Mouse (Mus musculus) ES-CJ7 (cell line): ENCODE measurements at regions not wholly inside any gene's neighbourhood (a gene's known extent, or its start where the extent isn't known, plus 50 kb on each side); places are given as distances from the start of the nearest gene placed in this dataset.

Experiments used
- DNase-seq: peaks from one replicate; pipeline ENCODE4 v3.0.0; 2011; ENCODE audit warnings: low read depth, low spot score

DNA sequence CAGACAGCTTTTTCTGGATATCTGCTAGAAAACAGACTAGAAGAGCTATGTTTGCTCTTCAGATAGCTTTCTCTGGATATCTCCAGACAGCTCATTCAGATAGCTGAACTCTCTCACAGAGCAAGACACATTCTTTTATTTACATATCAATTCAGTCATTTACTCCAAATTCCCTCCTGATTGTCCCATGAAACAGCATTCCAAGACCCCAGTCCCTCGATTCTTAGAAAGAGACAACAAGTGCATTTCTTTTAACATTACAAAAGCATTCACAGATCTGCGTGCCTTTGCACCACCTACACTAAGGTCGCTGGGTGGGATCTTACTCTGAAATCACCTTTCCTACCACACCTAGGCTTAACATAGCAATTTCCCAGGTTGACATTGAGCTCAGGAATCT, 1039.5 kb upstream of the Ddx18 start:
- DNase-seq: peak; percentile 91

DNA sequence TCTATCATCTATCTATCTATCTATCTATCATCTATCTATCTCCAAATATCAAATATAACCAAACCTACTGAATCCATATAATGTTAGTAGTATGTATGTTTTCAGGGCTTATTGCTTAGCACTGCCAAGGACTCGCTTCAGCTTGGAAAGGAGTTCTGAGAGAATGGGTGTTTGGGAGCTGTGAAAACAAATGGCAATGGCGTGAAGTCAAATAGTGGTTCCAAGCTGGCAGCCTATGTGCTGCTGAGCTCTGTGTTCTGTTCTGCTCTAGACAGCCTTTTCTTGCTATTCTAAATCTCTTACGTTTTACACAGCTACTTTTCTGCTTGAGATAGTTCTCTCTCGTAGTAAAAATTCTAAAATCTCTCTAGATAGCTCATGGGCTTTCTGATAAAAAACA, 1008.2 kb upstream of the Ddx18 start:
- DNase-seq: no peak

DNA sequence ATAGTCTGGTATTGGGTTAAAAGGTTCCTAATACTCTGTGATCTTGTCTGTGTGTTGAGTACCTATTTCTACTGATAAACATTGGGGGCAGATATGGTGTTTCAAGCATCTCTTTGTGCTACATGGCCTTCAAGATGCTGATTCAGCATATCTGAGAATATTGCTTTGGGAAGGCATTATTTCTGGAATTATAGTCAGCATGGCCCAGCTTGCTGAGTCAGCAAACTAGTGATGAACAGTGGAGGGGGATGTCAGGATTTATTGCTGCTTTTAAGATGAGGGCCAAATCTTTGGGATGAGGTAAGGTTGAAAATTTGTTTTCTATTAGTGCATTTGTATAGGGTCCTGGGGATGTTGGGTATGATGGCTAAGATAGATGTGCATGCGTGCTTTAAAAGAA, 983.8 kb upstream of the Ddx18 start:
- DNase-seq: no peak

DNA sequence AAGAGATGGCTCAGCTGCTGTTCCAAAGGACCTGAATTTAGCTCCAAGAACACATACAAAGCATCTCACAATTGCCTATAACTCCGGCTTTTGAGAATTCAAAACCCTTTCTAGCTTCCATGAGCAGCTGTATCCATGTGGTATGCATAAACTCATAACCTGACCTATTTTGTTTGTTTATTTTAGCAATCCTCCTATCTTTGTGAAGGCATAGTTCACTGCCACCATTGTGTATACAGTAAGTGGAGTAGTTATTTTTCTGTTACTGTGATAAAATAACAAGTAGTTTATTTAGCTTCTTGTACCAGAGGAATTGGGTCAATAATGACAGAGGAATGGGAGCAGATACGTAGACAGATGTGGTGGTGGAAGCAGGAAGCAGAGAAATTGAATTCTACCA, 941.8 kb upstream of the Ddx18 start:
- no peak for DNase-seq

DNA sequence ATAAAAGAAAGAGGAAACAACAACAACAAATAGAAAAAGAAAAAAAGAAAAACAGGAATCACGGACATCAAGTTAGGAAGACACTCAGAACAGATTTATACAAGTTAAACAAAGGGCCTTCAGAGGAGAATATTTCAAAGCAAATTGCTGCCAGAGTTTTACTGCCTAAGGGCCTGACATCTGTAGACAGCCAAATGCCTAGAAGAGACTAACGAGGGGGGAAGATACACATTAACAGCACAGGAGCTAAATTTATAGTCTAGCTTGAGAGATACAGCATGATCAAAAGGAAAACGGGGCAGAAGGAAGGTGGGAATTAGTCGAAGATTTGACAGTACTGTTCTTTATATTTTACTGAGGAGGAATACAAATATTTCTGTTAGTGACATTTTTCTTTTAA, 933.9 kb upstream of the Ddx18 start:
- no peak for DNase-seq

DNA sequence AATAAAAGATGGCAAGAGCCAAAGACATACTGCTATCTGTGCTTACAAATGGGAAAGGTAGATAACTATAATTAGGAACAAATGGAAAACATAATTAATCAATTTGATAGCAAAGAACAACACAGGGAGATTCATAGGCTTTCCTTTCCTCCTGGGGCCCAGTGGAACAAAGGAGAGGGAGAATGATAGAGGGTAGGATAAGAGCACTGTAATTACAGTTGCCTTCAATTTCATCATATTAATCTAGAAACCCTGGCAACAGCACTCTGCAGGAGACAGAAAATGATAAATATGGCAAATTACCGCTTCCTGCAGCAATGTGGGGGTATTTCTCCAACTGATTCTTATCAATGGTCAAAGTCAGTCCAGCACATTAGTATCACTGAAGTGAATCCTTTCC, 910.2 kb upstream of the Ddx18 start:
- no peak for DNase-seq

DNA sequence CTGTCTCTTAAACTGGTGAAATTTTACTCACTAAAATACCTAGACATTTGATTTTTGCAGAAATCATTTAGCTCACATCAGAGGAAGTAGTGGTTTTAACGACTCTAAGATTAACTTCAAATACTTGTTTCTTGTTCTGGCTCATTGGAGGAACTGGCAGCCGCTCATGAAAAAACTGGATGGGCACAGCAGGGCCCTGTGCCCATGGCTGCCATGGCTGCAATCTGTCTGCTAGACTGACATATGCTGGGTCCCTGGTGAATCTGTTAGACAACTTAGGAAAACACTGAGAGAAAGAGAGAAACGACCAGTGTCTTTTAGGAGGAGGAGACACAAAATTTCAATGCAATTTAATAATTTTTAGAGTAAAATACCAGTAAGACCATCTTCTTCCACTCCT, 896.1 kb upstream of the Ddx18 start:
- no peak for DNase-seq

DNA sequence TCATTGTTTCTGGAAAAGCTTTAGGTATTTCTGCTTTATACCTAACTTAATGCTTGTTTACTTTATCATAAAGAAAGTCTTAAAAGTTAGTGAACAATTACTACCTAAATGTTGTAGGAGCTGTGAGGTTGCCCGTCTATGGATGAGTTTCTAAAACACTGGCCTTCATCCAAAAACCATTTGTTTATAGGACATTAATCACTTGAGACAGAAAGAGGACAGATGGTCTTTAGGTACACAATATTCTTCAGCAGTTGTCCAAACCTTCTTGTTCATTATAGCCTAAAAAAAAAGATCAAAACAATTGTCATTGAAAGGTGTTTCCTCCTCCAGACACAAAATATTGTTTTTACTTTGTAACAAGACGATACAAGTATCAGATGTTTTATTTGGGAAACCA, 891.3 kb upstream of the Ddx18 start:
- DNase-seq: no peak

DNA sequence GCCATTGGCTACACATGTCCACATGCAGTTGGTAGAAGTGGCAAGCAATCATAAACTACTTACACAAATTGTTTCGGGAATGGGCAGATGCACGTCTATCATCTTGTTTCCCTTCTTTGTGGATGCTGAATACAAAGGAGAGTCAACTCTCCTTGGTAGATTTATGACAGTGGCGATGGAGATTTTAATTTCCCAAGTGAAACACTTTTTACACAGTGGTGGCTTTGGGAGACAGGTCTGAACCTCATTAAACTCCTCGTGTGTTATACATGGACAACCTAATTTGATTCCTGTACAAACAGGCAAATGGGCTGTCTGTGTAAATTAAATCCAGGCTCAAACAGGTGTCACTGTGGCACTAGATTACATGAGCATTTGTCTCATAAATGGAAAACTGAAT, 887.1 kb upstream of the Ddx18 start:
- DNase-seq: no peak

DNA sequence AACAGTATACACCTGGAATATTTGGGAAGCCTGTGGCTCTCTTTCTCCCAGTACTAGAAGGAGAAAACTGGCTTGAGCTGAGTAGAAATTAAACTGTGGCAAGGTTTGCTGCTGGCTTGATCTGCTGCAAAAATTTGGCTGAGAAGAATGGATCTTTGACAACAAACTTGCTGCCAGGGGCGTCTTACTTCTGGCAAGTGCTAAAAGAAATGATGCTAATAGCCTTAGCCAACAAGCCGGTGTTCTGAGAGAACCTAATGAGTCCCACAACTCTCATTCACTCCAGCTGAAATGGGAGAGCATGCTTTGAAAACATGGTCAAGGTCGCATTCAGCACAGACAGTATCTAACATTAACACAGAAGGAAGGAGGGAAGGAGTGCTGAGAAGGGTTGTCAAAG, 885.8 kb upstream of the Ddx18 start:
- DNase-seq: no peak

DNA sequence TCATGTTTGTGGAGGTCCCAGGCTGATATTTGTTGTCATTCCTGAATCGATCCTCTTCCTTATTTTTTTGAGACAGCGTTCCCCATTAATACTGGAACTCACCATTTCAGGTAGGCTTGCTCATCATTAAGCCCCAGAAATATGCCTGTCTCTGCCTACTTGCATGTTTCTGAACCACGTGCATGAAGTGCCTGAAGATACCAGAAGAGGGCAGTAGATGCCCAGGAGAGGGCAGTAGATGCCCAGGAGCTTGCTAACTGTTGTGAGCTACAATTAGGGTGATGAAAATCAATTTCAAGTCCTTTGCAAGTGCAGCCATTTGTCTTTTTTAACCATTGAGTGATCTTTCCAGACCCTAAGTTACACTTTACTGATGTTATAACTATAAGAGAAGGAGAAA, 871.6 kb upstream of the Ddx18 start:
- DNase-seq: peak; percentile 77

DNA sequence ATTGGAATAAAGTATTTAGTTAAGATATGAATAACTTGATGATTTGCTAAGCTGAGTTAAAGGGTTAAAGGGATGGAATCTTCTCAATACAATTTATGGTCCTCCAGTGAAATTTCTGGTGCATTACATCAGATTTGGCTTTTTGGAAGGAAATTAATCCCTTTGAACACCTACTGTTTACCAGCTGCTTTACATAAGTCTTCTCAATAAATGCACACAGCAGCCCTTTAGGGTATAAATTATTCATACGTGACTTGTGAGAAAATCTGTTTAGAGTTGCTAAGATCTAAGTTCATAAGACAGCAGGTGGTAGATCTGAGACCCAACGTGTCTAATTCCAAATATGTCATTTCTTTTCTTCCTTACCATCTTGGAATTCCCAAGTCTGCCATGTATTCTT, 855.7 kb upstream of the Ddx18 start:
- no peak for DNase-seq

DNA sequence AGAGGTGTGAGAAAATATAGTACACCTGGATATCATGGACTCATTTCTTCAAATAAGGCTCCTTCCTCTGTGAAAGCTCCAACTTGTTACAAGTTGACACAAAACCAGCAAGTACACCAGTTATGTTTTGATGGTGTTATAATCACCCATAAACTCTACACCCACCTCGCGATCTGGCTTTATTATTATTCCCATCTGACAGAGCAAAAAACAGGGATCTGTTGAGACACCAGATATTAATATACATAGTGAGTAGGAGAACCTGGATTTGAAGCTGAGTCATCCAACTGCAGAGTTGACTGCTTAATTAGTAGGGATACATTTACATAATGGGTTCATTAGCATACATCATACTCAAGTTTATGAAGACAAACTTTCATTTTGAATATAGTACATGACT, 828.6 kb upstream of the Ddx18 start:
- DNase-seq: no peak

DNA sequence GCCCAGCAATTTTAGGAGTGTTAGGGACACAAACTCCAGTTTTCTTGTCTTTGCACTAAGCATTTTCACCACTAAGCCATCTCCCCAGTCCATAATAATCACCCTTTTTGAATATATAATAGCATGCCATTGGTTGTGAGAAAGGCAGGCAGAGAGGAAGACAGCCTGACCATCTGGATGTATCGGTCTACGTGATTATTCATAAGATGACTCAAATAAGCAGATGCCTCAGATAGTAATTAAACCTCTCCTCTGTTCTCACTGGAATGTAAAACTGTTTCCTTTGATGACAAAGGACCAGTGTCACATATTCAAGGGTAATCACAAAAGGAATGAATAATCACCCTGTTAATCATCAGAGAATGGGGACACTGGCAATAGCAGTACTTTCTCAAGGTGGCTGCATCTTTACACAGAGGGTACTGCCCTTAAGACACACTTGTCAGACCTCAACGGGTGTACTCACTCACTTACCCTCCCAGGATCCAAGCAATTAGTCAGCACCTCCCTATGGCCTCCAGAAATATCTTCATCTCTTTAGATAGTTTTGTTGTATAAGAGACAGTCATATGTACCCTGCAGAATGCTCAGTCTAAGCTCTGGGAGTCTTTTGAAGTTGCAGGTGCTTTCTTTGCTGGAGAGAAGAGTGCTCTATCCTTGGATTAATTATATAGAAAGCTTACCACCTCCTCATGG, 826.0 kb upstream of the Ddx18 start:
- no peak for DNase-seq

DNA sequence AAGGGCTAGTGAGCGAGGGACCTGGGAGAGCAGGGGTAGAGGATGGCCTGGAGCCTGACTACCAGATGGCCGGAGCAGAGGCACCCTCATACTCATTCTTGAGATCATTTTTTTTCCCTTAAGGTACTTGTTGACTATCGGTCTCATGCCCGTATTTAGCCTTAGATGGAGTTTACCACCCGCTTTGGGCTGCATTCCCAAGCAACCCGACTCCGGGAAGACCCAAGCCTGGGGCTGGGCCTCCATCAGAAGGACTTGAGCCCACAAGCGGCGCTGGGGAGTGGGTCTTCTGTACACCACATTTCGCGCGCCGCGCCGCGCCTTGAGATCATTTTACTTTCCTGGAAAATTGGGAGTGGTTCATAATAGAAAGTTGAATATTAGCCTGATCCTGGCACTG, 789.2 kb upstream of the Ddx18 start:
- DNase-seq: peak; percentile 94

DNA sequence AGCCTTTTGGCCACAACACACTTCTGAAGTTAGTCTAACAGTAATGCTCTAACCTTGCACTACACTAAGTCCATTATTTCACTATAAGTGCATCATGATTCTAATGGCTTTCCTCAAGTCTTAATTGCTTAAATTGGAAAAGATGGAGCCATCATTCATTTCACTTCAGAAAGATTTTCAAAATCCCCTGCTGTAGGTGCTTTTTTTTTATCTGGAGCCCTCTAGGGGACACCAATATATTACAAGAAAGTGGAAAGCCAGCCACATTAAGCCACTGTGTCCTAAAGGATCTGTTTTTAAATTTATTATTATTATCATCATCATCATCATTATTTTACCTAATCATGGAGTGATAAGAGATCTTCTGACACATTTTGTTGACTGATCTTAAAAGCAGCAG, 783.7 kb upstream of the Ddx18 start:
- no peak for DNase-seq

DNA sequence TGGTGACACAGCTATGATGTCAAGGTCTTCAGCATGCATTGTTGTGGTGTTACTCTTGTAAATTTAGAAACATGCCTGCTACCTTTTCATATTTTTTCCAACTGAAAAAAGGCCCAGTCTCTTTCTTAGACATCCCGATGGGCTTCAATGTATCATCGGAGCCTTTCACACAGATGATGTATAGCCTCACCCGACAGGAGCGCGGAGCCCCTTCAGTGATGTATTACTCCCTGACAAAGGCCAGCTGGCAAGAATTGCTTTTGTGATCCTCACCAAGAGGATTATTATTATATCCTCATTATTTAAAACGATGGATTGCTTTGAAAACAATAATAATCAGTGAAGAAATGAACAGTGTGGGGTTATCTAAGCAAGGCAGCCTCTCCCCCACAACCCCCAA, 765.5 kb upstream of the Ddx18 start:
- DNase-seq: no peak

DNA sequence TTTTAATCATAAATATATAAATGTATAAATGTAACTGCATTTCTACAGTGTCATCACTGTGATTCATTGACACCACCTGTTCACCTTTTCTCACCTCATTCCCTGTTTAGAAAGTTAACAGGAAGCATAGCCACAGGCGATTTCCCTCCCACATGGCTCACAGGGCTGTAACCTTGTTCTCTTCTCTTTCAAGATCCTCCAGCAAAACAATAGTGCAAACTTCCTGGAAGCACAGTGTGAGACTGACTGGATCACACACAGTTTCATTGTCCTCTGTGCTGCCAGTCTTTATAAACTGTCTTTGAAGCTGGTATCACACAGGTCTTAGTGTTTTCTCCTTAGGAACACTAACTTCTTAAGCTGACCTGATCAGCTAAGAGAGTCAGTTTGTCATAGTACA, 760.5 kb upstream of the Ddx18 start:
- peak; percentile 55 for DNase-seq
